Mouse (Mus musculus): ENCODE results near the gene Snai1. TPM values are rescaled to one million over a fixed set of nuclear protein-coding genes. Genes with fewer than 3 reads are reported as not detected.
A peak's percentile ranks its signal among the peaks of the same experiment; 100 is the strongest.

Gene Snai1
- polyA plus RNA-seq, 1 experiment = 13.2 TPM

GRCm38 (mm10) chr2:167583161-167583952 is 45.4 kb downstream of the Snai1 start:
- Histone ChIP-seq H3K27me3 (ENCODE audit: control insufficient read depth, insufficient read depth, low read length) (no peaks in the 10 kb centered on the region), H3K4me3 (ENCODE audit: low read depth, low read length) (no peak overlapping the region), H3K36me3 (ENCODE audit: control insufficient read depth, insufficient read depth, low read length) (no peaks in the 10 kb centered on the region), H3K27ac (ENCODE audit: insufficient read depth, low read depth, low read length) (no peak overlapping the region), H3K4me1 (ENCODE audit: control insufficient read depth, insufficient read depth, insufficient read length, low read length) (0 out of 2 replicates have a peak, but pooled peaks cover 9% of the 10 kb centered on the region)
- no peak for TF ChIP-seq POLR2A (IDR thresholded peaks at IDR 0.05; ENCODE audit: low read depth, low read length)
- TF ChIP-seq CTCF (IDR thresholded peaks at IDR 0.05; ENCODE audit: extremely low read depth, insufficient read length, insufficient replicate concordance, low read depth, low read length) = no peak
- 57% methylated on average over 10 of the region's 10 CpGs for WGBS

- no peak for TF ChIP-seq CTCF (IDR thresholded peaks at IDR 0.05; ENCODE audit: extremely low read depth, insufficient read length, insufficient replicate concordance, low read depth, low read length)
- TF ChIP-seq POLR2A (IDR thresholded peaks at IDR 0.05; ENCODE audit: low read depth, low read length) = no peak
- peaks cover 12% of the 10 kb centered on the region; the same call in 1 of the 2 replicates for H3K4me1 ChIP-seq (ENCODE audit: control insufficient read depth, insufficient read depth, insufficient read length, low read length)
- no peaks in the 10 kb centered on the region for H3K36me3 ChIP-seq (ENCODE audit: control insufficient read depth, insufficient read depth, low read length)
- no peak overlapping the region for H3K4me3 ChIP-seq (ENCODE audit: low read depth, low read length)
- no peaks in the 10 kb centered on the region for H3K27me3 ChIP-seq (ENCODE audit: control insufficient read depth, insufficient read depth, low read length)
- WGBS = 97% methylated on average over 2 of the region's 2 CpGs
- H3K27ac ChIP-seq (ENCODE audit: insufficient read depth, low read depth, low read length) = no peak overlapping the region
Measured at GRCm38 (mm10) chr2:167585273-167585672, 47.3 kb downstream of the Snai1 start.

GRCm38 (mm10) chr2:167586041-167586440 is 48.0 kb downstream of the Snai1 start:
- WGBS = 62% methylated on average over 8 of the region's 8 CpGs
- H3K4me3 ChIP-seq (ENCODE audit: low read depth, low read length) = no peak overlapping the region
- peak overlapping the region; percentile 28; the same call in 1 of the 2 replicates for H3K27ac ChIP-seq (ENCODE audit: insufficient read depth, low read depth, low read length)
- H3K27me3 ChIP-seq (ENCODE audit: control insufficient read depth, insufficient read depth, low read length) = no peaks in the 10 kb centered on the region
- TF ChIP-seq CTCF (IDR thresholded peaks at IDR 0.05; ENCODE audit: extremely low read depth, insufficient read length, insufficient replicate concordance, low read depth, low read length) (no peak), POLR2A (IDR thresholded peaks at IDR 0.05; ENCODE audit: low read depth, low read length) (no peak)
- H3K36me3 ChIP-seq (ENCODE audit: control insufficient read depth, insufficient read depth, low read length) = no peaks in the 10 kb centered on the region
- H3K4me1 ChIP-seq (ENCODE audit: control insufficient read depth, insufficient read depth, insufficient read length, low read length) = peaks cover 12% of the 10 kb centered on the region; the same call in 1 of the 2 replicates

- Histone ChIP-seq H3K27me3 (ENCODE audit: control insufficient read depth, insufficient read depth, low read length) (no peaks in the 10 kb centered on the region), H3K36me3 (ENCODE audit: control insufficient read depth, insufficient read depth, low read length) (no peaks in the 10 kb centered on the region), H3K4me1 (ENCODE audit: control insufficient read depth, insufficient read depth, insufficient read length, low read length) (peaks cover 12% of the 10 kb centered on the region; the same call in 1 of the 2 replicates), H3K4me3 (ENCODE audit: low read depth, low read length) (no peak overlapping the region), H3K27ac (ENCODE audit: insufficient read depth, low read depth, low read length) (peak overlapping the region; percentile 29; the same call in 1 of the 2 replicates)
- WGBS = 40% methylated on average over 9 of the region's 9 CpGs
- TF ChIP-seq POLR2A (IDR thresholded peaks at IDR 0.05; ENCODE audit: low read depth, low read length) (no peak), CTCF (IDR thresholded peaks at IDR 0.05; ENCODE audit: extremely low read depth, insufficient read length, insufficient replicate concordance, low read depth, low read length) (no peak)
Measured at GRCm38 (mm10) chr2:167586976-167587375, 49.0 kb downstream of the Snai1 start.

GRCm38 (mm10) chr2:167588774-167589577 is 51.0 kb downstream of the Snai1 start:
- H3K4me1 ChIP-seq (ENCODE audit: control insufficient read depth, insufficient read depth, insufficient read length, low read length) = peaks cover 12% of the 10 kb centered on the region; the same call in 1 of the 2 replicates
- TF ChIP-seq POLR2A (IDR thresholded peaks at IDR 0.05; ENCODE audit: low read depth, low read length) = no peak
- H3K27me3 ChIP-seq (ENCODE audit: control insufficient read depth, insufficient read depth, low read length) = no peaks in the 10 kb centered on the region
- peak overlapping the region; percentile 58 for H3K4me3 ChIP-seq (ENCODE audit: low read depth, low read length)
- H3K27ac ChIP-seq (ENCODE audit: insufficient read depth, low read depth, low read length) = peak overlapping the region; percentile 77
- WGBS = 22% methylated on average over 21 of the region's 21 CpGs
- no peaks in the 10 kb centered on the region for H3K36me3 ChIP-seq (ENCODE audit: control insufficient read depth, insufficient read depth, low read length)

Other genes starting within 250 kb of the Snai1 start
- gene B4galt5, start 189.0 kb upstream of the Snai1 start, polyA plus RNA-seq (2012; rRNA removed) = 24.8 and 84.7 TPM in 2 replicates
- 19.8 and 34.8 TPM in 2 replicates for gene Slc9a8, start 116.5 kb upstream of the Snai1 start, polyA plus RNA-seq (2012; rRNA removed)
- gene Rnf114, start 45.5 kb upstream of the Snai1 start, polyA plus RNA-seq (2012; rRNA removed) = 50.5 and 116 TPM in 2 replicates
- 25.4 and 54.9 TPM in 2 replicates for gene Spata2, start 45.3 kb upstream of the Snai1 start, polyA plus RNA-seq (2012; rRNA removed)
- 58.0 and 89.8 TPM in 2 replicates for gene Ube2v1, start 93.9 kb downstream of the Snai1 start, polyA plus RNA-seq (2012; rRNA removed)
- 0.10 TPM in 1 of 2 replicates, not detected in the other for gene Gm20431, start 123.3 kb downstream of the Snai1 start, polyA plus RNA-seq (2012; rRNA removed)
- 194 and 386 TPM in 2 replicates for gene Cebpb, start 150.7 kb downstream of the Snai1 start, polyA plus RNA-seq (2012; rRNA removed)
- 28.0 and 105 TPM in 2 replicates for gene Tmem189, start 151.6 kb downstream of the Snai1 start, polyA plus RNA-seq (2012; rRNA removed)